Mouse (Mus musculus): ENCODE measurements around the gene Dennd6b.

DNA sequence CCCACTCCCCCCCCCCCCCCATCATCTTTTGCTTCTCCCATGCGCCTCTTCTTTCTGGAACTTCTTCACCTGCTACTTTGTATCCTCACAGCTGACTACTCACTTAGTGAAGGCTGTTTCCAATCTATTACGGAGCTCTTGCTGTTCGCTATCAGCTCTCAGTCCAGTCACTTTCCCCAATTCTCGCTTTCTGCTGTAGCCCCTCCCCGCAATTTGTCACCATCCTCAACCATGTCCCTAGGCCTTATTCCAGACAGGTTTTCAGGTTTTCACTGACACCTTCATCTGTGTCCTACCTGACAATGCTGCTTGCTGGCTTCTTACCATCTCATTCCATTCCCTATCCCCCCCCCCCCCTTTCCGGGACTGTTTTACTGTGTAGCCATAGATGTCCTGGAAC, 16.2 kb upstream of the Dennd6b start:
- no peak for TF ChIP-seq CTCF (IDR thresholded peaks at IDR 0.05; ENCODE audit: extremely low read depth, insufficient read length, insufficient replicate concordance, low read depth, low read length)
- TF ChIP-seq POLR2A (IDR thresholded peaks at IDR 0.05; ENCODE audit: low read depth, low read length): no peak

Measured in small intestine, adult 2 months (tissue).